Mouse (Mus musculus) frontal cortex, postnatal 36 days (tissue): ENCODE data around the gene Ugt1a10.
A peak's percentile ranks its signal among the peaks of the same experiment; 100 is the strongest.
"Not testable (repeated sequence)": the region's sequence is repeated elsewhere in the genome, so short reads cannot be mapped to it uniquely, and the experiment has no call there.

Experiments
- DNase-seq, 2 experiments: peaks; one replicate each; pipeline ENCODE4 v3.0.0; 2022; ENCODE audit warnings: low spot score in 2 of 2

Ugt1a10 gene

GRCm38 (mm10) chr1:88140492-88140891, 85.3 kb downstream of the Ugt1a10 start:
- DNase-seq, result not testable (repeated sequence)

DNA sequence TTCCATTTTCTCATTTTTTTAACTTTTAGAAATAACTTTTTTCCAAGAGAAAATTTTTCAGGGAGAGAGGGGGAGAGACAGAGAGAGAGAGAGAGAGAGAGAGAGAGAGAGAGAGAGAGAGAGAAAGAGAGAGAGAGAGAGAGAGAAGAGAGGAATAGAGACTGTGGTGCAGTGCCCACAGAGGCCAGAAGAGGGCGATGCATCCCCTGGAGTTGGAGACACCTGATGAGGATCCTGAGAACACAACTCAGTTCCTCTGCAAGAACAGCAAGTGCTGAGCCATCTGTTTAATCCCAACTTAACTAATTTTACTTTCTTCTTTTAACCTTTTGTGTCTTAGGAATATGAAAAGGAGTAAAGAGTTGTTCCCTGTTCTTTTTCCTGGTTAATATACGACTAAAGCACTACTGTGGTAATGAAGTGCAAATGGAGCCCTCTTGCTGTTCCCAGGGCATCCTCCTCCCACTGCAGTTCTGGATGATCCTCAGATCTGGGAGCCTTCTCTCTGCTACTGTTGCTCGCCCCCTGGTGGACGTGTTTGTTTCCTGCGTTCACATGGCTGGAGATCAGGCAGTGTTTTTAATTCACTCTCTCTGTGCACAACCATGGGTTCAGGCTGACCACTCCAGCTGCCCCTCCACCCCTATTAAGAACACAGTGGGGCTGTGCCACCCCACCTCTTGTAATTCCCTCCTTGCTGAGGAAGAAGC, 88.9 kb downstream of the Ugt1a10 start:
- peak in 1 of 2 experiments; percentile 11 for DNase-seq

- DNase-seq, result not testable (repeated sequence)
Observed at GRCm38 (mm10) chr1:88145278-88145677, 90.1 kb downstream of the Ugt1a10 start.

- DNase-seq, result not testable (repeated sequence)
Observed at GRCm38 (mm10) chr1:88150133-88150532, 94.9 kb downstream of the Ugt1a10 start.

DNA sequence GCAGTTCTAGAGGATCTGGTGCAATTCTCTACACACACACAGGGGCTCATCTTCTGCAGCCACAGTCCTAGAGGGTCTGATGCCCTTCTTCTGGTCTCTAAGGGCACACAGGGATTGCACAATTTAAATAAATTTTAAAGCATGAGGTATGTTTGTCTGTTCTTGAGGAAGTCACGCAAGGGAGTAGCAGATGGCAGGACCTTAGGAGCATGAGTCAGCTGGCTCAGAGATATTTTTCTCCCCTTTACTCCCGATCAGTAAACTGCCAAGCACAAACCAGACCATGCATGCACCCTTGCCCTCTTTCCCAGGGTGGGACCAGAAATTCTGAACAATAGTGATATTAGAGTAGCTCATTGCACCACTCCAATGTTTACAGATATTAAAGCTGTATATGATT, 103.2 kb downstream of the Ugt1a10 start:
- DNase-seq, result no peak

DNA sequence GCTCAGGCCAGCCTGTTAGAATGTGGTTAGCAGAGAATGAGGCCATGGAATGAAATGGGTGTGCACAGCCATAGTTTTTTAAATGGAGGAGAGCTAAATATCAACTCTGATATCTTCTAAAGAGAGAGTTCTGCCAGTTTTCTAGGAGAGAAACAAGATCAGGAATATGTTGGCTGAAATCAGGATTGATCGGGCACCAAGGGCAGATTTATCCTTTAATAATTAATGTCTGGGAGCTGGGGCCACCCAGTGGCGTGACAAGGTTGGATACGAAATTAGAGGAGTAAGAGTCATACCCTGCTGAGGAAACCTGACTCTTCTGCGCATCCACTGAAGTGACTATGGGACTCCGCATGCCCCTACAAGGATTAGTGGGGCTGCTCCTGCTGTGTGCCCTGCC, 110.5 kb downstream of the Ugt1a10 start, which contains the start of gene Ugt1a5:
Ugt1a5 (plus strand) TSS at position 302 of the 400 bp plus-strand sequence.
- DNase-seq, result no peak

DNA sequence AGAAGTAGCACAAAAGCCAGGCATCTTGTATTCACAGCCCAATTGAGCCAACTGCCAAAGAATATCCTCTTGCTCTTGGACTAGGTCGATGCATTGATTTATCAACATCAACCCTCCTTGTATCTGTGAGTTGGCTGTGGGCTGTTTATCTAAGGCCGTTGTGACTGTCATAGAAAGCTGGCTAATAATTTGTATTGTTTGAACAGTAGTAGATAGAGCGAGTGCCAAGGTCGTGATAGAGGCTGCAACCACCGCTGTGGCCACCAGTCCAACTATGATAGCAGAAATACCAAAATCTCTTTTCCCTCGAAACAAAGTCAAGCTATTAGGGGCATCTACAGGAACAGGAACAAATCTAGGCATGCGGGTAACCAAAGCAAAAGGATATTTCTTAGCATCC, 117.0 kb downstream of the Ugt1a10 start:
- not testable (repeated sequence) for DNase-seq

GRCm38 (mm10) chr1:88179657-88180056, 124.5 kb downstream of the Ugt1a10 start:
- DNase-seq, result no peak

DNA sequence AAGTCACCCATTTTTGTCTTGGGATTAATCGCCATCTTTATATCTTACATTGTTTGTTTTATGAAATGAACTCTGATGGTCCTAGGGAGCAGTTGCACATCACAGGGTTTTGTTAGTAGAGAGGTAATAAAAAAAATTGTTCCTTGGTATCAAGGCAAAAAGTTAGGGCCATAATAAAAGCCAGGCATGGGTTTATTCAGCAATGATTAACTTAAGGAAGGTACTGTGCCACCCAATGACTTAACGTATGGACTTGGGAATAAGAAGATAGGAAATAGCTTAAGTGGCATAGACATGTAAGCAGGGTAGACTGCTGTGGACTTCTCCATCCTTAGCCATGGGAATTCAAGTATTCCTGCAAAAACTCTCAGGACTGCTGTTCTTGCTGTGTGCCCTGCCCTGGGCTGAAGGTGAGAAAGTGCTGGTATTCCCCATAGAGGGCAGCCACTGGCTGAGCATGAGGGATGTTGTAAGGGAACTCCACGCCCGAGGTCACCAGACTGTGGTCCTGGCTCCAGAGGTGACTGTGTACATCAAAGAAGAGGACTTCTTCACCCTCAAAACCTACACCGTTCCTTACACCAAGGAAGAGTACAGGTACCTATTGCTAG, 131.2 kb downstream of the Ugt1a10 start:
- no peak for DNase-seq

DNA sequence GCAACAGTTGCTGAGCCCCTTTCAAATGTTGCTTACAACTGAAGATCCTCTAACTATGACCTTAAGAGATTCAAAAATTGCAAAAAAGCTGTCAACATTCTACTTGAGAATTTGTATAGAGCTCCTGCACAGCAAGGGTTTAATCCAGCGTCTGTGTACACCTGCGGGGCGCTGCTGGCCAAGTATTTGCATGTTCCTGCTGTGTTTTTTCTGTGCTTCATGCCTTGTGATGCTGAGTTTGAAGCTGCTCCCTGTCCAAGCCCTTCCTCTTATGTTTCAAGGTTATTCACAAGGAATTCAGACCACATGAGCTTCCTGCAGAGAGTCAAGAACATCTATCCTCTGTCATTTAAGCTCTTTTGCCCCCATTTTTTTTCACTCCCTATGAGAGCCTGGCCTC, 136.9 kb downstream of the Ugt1a10 start:
- DNase-seq, result no peak

DNA sequence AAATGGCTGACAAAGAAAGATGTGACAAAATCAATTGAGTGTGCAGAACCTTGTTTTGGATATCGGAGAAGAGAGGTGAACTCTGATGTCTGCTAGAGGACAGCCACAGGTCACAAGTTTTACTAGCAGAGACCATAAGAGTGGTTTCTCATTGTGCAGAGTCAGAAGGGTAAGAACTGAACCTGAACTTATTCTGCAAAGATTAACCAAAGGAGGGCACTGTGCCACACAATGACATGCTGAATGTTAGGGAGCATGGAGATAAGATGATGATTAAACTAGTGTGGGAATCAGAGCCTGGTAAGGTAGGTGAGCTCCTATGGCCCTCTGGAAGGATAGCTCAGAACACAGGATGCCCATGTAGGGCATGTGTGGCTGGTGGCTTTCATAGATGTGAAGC, 140.5 kb downstream of the Ugt1a10 start:
- no peak for DNase-seq

DNA sequence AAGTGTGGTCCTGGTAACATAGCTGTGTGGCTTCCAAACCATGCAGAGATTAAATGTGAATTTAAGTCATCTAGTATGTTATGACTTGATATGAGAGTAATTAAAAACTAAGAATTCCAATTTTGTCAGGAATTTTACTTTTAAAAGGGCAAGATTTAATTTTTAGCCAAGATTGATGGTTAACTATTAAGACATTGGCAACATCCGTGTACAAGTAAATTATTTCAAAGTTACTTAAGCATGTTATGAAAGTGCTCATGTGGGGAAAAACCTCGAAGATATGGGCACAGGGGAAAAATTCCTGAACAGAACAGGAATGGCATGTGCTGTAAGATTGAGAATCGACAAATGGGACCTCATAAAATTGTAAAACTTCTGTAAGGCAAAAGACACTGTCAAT, 142.3 kb downstream of the Ugt1a10 start:
- no peak for DNase-seq

- DNase-seq, result no peak
Observed at GRCm38 (mm10) chr1:88199996-88200395, 144.8 kb downstream of the Ugt1a10 start.

- DNase-seq, result no peak
Observed at GRCm38 (mm10) chr1:88200456-88200855, 145.3 kb downstream of the Ugt1a10 start, which contains the start of gene Ugt1a2. TSS of gene Ugt1a2 (plus strand) at chr1:88200601.

DNA sequence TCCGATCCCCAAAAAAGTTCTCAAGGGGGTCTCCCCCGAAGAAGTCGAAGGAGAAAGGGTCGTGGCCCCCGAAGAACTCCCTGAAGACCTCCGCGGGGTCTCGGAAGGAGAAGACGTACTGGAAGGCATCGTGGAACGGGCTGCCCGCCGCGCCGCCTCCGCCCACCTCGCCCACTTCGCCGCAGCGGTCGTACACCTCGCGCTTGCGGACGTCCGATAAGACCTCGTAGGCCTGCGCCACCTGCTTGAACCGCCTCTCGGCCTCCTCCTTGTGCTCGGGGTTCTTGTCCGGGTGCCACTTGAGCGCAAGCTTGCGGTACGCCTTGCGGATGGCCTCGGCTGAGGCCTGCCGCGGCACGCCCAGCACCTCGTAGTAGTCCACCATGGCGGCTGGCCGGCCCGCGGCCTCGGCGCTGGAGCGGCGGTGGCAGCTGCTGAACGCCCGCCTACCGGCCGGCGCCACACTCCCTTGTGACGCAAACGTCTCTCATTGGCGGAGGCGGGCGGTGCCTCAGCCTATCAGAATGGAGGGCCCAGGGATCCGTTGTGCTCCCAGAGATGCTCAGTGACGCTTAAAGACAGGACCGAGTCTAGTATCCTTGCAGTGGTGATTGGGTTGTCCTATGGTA, 150.2 kb downstream of the Ugt1a10 start, which contains the start of gene Dnajb3:
Dnajb3 (minus strand) TSS at position 489 of the 629 bp plus-strand sequence.
- peak; percentile 82 to 83 for DNase-seq

- no peak for DNase-seq
Observed at GRCm38 (mm10) chr1:88206843-88207479, 151.8 kb downstream of the Ugt1a10 start.

- DNase-seq, result no peak
Observed at GRCm38 (mm10) chr1:88211812-88212211, 156.6 kb downstream of the Ugt1a10 start, which contains the start of gene Ugt1a1. TSS of gene Ugt1a1 (plus strand) at chr1:88211959.

DNA sequence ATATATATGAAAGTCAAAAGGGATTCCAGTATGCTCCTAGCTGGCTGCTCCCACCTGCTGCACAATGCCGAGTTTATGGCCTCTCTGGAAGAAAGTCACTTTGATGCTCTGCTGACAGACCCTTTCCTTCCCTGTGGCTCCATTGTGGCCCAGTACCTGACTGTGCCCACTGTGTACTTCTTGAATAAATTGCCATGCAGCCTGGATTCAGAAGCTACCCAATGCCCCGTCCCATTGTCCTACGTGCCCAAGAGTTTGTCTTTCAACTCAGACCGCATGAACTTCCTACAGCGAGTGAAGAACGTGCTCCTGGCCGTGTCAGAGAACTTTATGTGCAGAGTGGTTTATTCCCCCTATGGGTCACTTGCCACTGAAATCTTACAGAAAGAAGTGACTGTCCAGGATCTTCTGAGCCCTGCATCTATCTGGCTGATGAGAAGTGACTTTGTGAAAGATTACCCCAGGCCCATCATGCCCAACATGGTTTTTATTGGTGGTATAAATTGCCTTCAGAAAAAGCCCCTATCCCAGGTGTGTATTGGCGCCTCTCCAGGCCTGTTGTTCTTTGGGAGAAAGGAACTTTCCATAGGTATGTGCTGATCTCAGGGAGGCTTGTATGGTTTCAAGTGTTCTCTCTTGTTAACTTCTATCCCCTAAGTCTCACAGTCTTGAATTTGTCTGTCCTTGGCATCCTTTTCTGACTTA, 157.3 kb downstream of the Ugt1a10 start:
- DNase-seq, result no peak

DNA sequence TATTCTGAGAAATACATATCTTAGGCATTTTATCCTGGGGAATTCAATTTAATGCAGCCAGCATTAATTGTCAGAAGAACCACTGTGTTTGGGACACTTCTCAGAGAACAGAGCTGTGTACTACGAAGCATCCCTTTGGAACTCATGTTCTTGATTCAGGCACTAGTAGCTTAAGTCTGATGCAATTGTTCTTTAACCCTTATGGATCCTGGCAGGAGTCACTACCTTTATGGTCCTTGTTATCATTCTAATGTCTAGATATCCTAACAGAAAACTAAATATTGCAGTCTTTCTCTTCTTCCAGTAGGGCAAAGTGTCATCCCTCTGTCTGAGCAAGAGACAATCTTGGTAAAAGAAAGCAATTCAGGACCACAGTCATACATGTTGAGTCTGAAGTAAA, 157.9 kb downstream of the Ugt1a10 start:
- DNase-seq, result no peak

DNA sequence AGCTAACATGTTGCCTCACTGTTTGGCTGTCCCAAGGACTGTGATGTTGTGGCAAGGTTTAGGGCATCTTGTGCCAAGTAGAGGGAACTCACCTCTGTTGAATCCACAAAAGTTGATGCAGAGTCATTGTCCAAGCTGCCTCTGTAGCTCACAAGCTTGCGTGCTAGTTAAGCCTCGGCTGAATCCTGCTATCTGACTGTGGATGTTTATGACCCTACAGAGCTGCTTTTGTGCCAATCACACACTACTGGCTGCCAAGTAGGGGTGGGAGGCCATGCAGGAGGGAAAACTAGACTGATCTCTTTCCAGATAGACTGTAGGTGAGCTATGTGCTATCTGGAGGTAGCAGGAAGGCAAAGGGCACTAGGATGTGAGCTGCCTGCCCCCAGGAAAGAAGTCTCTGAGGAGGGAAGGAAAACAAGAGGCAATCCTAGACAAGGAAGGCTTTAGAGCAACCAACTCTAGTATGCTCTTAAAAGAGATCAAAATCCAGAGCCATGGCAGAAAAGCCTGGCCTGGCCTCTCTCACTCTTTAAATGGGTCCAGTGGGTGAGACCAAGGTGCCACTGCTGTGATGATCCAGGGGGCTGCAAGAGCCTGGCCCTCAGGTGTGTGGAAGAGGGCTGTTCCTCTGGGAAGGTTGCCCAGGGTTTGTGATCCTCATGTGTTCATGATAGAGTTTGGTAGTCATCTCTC, 158.7 kb downstream of the Ugt1a10 start:
- DNase-seq, result no peak

GRCm38 (mm10) chr1:88214462-88214952, 159.3 kb downstream of the Ugt1a10 start:
- DNase-seq, result no peak
